Mouse (Mus musculus) neutrophil, adult 5-6 weeks (primary cell): ENCODE data around the gene Chrd. TPM values are rescaled to one million over a fixed set of nuclear protein-coding genes. Genes with fewer than 3 reads are reported as not detected.
A peak's percentile ranks its signal among the peaks of the same experiment; 100 is the strongest.

Experiments
- ATAC-seq: fragments of 151-379, 151-347 bp; 2 replicates; pipeline ENCODE4 v1.8.0; 2017; ENCODE audit warnings: mild to moderate bottlenecking, moderate TSS enrichment; ENCODE audit not compliant: insufficient number of reproducible peaks, poor library complexity, low FRiP score, severe bottlenecking; ENCODE audit errors: extremely low read depth
- total RNA-seq: library from RNA; stranded (forward); fragments of 200-1000 nt; gene quantifications from 2 replicates; pipeline ENCODE4 v1.2.3, GENCODE M21; 2017

Gene Chrd
- total RNA-seq, 1 experiment from 2014 or later: not detected

DNA sequence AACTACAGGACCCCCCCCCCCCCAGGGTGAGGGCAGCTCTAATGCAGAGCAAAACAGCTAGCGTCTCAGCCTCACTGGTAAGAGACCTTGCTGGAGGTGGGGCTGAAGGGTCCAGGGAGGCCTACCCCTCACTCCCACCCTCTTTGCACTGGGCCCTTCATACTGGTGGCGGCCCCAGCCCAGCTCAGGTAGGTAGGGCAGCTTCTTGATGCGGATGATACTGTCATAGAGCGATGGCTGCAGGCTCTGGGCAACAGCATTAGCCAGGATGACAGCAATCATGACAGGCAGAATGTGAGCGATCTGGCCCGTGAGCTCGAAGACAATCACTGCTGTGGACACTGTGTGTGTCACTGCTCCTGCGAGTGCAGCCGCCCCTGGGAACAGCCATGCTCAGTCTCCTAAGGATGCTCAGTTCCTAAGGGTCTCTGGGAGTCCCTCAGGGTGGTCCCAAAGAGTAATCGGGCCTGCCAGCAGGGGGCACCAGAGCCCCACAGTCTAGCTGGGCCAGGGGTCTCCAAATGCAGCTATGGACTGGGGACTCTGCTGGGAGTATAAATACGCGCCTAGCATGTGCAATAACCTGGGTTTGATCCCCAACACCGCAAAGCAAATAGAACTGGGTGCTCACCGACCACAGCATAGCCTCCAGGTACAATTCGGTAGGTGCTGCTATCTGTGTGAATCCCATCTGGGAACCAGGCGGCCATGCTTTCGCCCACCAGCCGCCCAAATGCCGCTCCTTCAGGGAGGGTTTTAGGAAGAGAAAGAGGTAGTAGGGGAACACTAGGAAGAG is 23.8 kb upstream of the Chrd start:
- ATAC-seq: no peak

- no peak for ATAC-seq
Observed at GRCm38 (mm10) chr16:20710370-20710769, 22.6 kb upstream of the Chrd start.

- ATAC-seq: no peak
Observed at GRCm38 (mm10) chr16:20710810-20711209, 22.1 kb upstream of the Chrd start.

- ATAC-seq: no peak
Observed at GRCm38 (mm10) chr16:20712190-20712589, 20.7 kb upstream of the Chrd start.

- ATAC-seq: no peak
Observed at GRCm38 (mm10) chr16:20712889-20713288, 20.0 kb upstream of the Chrd start.

DNA sequence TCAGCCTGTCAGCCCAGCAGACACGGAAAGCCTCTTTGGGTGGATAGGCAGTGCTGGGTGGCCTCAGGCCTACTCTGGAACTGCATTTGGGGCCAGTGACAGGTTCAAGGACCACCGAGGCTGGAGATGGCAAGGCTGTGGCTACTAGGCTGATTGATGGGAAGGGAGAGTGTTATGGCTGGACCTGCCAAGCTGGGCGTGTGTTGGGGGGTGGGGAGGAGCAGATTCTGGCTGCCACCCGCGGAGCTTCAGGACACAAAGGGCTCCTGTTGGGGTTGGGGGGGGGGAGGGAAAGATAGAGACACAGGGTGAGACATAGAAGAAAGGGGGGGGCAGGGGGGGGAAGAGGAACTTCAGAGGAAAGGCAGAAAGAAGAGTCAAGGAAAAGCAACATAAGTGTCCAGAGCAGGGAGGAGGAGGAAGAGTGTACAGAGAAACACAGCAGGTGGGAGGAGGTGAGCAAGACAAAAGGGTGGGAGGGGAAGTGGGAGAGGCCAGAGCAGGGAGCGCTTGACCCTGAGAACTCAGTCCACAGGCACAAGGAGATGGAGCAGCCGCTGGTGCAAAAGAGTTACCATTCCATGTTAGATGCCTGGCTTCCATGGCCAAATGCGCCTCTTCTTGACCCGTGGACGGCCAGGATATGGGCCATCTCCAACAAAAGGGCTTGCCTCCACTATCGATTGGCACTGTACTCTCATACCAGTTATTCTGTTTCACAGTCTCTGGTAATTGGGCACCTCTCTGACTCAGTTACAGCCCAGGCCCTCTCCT is 18.4 kb upstream of the Chrd start:
- ATAC-seq: no peak

DNA sequence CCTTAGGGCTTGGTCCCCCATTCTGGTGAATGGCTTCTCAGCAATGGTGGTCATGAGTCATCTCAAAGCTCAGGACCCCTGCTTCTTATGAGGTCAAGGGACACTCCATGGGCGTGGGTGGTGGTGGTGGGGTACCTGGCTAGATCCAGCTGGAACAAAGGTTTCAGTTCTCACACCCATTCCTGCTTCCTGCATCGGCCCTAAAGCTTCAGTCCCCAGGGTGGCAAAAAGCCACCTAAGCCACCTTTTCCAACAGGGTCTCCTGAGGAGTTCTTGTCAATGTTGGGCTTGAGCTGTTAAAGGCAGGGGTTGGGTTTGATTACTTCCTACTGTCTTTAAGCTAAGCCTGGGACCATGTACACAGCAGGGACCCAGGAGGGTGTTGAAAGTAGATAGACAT is 17.8 kb upstream of the Chrd start:
- ATAC-seq: no peak

DNA sequence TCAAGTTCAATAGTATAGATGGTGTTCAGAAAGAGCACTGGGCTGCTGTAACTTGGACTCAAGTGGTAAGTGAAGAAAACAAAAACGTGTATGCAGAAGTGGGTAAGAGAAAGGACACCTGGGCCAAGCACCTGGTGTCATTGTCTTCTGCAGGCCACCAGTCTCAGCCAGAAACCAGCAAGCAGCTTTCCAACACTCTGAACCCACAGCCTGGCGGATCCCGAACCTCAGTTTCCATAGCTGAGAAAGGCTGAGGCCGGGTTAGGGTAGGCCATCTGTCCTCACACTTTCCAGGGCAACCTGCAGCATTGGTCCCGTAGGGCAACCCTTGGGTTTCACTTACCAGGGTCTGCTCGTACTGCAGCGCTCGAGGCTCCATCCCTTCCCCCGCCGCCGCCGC is 17.4 kb upstream of the Chrd start:
- no peak for ATAC-seq

DNA sequence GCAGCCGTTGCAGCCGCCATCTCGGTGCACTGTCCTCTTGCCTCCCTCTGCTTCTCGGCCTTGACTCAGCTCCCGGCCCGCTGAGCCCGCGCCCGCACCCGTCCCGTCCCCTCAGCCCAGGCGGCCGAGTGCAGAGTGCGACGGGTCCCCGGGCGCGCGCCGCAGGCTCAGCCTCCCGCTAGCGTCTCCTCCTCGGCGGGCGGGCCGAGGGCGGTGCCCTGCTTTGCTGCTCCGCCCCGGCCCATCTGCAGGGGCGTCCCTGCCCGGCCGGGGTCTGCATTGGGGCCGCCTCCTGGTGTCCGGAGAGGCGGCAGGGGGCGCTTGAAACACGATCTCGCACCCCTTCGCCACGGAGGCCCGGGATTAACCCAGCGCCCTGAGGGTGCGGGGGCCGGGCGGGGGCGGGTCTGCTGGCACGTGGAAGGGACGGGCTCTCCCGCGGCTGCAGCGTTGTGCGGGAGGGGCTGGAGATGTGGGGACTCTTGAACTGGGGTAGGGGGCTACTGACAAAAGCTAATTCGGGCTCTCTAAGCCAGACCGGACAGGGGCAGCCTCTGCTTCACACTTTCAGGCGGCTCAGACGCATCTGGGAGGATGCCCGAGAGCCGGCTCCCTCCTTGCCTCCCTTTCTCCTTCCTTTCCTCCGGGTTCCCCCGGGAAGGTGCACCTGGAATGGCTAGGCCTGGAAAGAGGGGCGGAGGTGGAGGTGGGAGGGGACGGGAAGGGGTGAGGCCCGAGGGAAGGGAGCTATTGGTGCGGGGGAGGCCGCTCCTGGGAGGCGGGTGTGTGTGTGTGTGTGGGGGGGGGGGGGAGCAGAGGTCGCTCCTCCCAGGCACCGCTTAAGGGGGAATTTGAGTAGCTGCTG is 16.7 kb upstream of the Chrd start:
- ATAC-seq: no peak

DNA sequence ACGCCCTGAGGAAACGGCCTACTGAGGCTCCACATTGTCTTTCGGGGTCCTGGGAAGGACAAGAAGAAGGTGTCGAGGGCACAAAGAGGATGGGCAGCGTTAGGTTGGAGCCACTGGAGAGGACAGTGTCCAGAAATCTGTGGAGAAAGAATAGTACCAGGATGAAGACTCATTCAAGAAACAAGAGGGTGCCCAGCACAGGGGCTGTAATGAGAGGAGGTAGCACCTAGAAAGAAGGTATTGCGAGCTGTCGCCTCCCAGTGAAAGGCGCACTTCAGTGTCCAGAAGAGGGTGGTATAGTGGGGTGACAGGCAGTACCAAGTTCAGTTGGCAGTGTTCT is 16.1 kb upstream of the Chrd start:
- ATAC-seq: no peak

- peak; percentile 88 for ATAC-seq
Observed at GRCm38 (mm10) chr16:20717181-20717977, 15.5 kb upstream of the Chrd start, which contains the start of the genes Polr2h and Clcn2. Gene Polr2h (plus strand): TSS chr16:20717665. Gene Clcn2 (minus strand): TSS chr16:20717746.

- ATAC-seq: no peak
Observed at GRCm38 (mm10) chr16:20717978-20718670, 14.8 kb upstream of the Chrd start.

- ATAC-seq: no peak
Observed at GRCm38 (mm10) chr16:20721808-20722207, 11.1 kb upstream of the Chrd start.

GRCm38 (mm10) chr16:20722736-20723135 is 10.2 kb upstream of the Chrd start:
- ATAC-seq: no peak

DNA sequence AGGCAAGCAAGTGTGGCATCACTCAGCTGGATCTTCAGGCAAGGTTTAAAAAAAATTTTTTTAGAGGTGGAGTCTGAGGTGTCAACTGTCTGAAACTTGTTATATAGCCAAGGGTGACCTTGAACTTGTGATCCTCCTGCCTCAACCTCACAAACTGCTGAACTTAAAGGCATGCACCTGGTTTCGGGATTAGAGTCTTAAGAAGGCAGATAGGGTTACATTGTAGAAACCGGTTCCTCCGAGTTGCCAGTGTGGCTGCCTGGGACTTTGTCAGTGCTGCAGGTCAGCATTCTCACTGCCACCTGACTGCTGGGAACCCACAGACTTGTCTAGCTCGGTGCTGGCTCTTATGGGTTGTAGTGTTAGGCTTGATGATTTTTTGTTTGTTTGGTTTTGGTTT is 9.7 kb upstream of the Chrd start:
- no peak for ATAC-seq

DNA sequence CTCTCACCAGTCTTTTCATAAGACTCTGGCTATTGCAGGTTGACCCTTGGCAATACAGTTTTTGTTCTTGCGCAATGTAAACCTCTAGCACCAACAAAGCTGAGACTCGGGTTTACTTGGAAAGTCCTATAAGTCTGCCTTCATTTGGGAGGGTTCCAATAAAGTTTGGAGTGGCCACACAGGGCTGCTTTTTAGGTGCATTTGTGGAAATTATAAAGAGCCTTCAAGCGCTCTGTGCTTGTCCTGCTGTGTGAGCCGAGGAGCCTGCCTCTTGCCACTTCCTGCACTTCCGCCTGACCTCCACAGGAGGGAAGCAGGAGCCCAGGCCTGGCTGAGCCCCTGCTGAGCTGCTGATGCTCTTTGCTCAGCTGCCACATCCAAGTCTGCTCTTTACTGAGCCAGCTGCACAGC is 8.6 kb upstream of the Chrd start:
- ATAC-seq: peak; percentile 39; the same call in 1 of the 2 replicates

GRCm38 (mm10) chr16:20725321-20725720 is 7.6 kb upstream of the Chrd start:
- ATAC-seq: no peak

DNA sequence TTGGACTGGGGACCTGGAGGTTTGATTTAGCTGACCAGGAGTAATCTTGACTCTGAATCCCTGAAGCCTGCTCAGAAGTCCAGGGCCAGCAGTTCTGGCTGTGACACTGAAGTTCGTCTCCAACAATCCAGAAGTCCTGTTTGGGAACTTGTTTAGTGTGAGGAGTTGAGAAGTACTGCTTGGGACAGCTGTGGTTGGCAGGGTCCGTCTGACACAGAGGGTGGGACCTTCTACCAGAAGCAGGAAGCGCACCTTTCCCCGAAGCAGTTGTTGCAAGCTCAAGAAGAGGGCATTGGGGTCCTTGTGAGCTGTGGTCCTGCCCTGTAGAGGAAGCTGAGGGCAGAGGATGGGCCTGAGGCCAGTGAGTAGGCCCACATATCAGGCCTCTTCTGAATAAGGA is 7.2 kb upstream of the Chrd start:
- ATAC-seq: no peak
